Mouse (Mus musculus) heart, postnatal 36 days (tissue): ENCODE data around the gene Grm2. TPM values are rescaled to one million over a fixed set of nuclear protein-coding genes. Genes with fewer than 3 reads are reported as not detected.
"Not testable (repeated sequence)": the region's sequence is repeated elsewhere in the genome, so short reads cannot be mapped to it uniquely, and the experiment has no call there.

Source experiments
- DNase-seq, 2 experiments: peaks; one replicate each; pipeline ENCODE4 v3.0.0; 2021 to 2022
- intact Hi-C: fragments of 180-260 bp; cut with DNase I; formaldehyde crosslinking; loops from one replicate; pipeline ENCODE4 v1.15.1; 2025
- total RNA-seq, 2 experiments: library from RNA; stranded (reverse); gene quantifications; 2 replicates each; pipeline ENCODE4 v1.2.3; 2021

Gene Grm2
- total RNA-seq, 2 experiments from 2014 or later, result not detected

DNA sequence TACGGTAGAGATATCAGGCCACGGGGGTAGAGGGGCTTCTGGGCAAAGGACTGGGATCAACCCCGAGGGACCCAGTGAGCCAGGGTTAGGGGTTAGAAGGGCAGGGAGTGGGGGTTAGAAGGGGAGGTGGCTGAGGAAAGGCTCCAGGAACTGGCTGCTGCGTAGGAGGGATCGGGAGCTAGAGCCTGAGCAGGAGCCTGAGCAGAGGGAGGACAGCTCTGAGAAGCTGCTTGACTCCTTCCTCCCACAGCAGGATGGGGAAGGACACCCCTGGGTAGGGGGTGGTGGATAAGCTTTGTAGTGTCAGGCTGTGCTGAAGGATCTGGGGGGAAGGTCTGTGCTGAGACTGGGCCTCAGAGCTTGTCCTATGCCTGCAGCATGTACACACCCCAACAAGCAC, 938 bp upstream of the Grm2 start:
- DNase-seq, result no peak
- intact Hi-C loops, result no loop called here

GRCm38 (mm10) chr9:106652720-106653119, 3.2 kb downstream of the Grm2 start:
- intact Hi-C loops, result no loop called here
- no peak for DNase-seq

DNA sequence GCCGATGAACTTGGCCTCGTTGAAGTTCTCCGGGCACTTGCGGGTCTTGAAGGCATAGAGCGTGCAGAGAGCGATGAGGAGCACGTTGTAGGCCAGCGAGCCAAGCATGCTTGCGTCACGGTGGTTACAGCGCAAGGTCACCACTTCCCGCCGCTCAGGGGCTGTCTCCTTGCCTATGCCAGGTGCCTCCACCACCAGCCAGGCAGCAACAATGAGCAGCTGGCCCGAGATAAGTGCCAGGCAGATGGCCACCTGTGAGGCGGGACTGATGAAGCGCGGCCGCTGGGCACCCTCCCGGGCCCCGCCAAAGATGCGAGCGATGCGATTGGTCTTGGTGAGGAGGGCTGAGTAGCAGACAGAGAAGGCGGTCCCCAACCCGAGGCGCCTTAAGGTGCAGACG, 8.7 kb downstream of the Grm2 start:
- DNase-seq, result no peak
- intact Hi-C loops, result no loop called here

DNA sequence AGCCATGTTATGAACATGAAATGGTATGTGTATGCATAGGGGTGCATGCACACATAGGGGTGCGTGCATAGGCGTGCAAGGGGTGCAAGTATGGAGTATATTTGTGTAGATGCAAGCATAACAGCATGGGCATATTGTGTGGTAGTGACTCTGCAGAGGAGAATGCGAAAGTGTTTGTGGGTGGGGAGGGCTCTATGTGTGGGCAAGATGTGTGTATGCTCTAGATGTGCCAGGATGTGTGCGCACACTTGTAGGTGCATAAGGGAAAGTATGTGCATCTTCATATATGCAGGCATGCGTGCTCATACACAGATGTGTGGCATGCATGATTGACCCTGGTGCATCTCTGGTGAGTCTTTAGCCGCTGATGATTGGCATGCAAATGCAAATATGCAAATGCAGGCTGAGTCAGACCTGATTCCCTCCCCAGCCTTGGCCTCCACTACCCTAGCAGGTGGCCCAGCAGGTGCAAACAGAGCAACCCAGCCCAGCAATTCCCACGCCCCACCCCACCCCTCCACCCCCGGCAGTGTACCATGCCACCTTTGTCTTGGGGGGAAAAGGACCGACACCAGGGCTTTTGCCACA, 10.1 kb downstream of the Grm2 start:
- no peak for DNase-seq
- intact Hi-C loops, result no loop called here

DNA sequence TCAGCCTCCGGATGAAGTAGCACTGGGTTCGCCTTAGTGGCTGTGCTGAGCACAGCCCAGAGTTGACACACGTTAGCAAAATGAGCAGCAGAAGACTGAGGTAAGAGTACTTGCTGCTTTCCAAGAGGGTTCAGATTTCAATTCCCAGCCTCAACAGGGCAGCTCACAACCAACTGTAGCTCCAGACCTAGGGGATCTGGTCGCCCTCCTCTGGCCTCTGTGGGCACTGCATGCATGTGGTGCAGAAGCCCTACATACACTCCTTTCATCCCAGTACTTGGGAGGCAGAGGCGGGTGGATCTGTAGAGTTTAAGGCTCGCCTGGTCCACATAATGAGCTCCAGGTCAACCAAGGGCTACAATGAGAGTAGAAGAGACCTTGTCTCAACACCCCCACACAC, 12.1 kb downstream of the Grm2 start:
- intact Hi-C loops, result no loop called here

DNA sequence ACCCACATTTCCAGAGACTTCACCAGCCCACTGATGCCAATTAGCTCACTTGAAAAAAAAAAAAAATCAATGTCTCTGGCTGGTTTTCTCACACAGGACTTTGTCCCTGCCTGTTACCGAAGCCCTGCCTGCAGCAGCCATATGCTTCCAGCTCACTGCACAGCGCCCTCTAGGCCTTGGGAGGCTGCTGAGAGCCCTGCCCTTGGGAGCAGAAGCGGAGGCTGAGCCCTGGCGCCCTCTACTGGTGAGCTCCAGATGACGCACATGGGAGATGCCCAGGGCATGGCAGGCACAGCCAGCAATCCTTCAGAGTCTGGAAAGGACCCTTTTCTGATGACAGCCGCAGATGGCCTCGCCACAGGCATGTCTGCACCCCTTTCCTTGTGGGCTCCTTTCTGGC, 12.8 kb downstream of the Grm2 start:
- intact Hi-C loops, result no loop called here
- peak; percentile 28 to 62 for DNase-seq

More for the DNA sequence above, 12.1 kb downstream of the Grm2 start:
- no peak for DNase-seq

GRCm38 (mm10) chr9:106641346-106641745, 14.5 kb downstream of the Grm2 start:
- intact Hi-C loops, result no loop called here
- no peak for DNase-seq

DNA sequence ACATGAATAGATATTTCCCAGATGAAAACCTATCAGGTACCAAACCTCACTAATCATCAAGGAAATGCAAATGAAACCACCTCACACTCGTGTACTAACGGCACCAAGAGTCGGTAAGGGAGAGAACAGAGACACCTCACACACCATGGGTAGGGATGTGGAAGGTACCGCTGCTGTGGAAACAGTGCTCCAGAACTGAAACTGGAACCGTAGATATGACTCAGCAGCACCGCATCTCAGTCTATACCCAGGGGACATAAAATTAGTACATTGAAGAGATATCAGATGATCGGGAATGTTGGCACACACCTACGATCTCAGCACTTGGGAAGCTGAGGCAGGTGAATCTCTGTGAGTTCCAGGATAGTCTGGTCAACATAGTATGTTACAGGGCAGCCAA, 17.7 kb downstream of the Grm2 start:
- intact Hi-C loops, result no loop called here
- DNase-seq, result no peak

- intact Hi-C loops, result no loop called here
Observed at GRCm38 (mm10) chr9:106632185-106632584, 23.7 kb downstream of the Grm2 start.

GRCm38 (mm10) chr9:106627796-106628195, 28.1 kb downstream of the Grm2 start:
- intact Hi-C loops, DNase-seq: not testable (repeated sequence)

More at GRCm38 (mm10) chr9:106632185-106632584, 23.7 kb downstream of the Grm2 start:
- no peak for DNase-seq

GRCm38 (mm10) chr9:106626282-106626681, 29.6 kb downstream of the Grm2 start, which contains the start of gene Iqcf6:
Gene Iqcf6 (plus strand): TSS chr9:106626582.
- no peak for DNase-seq
- intact Hi-C loops, result no loop called here

- intact Hi-C loops, result no loop called here
- no peak for DNase-seq
Observed at GRCm38 (mm10) chr9:106617496-106617895, 38.4 kb downstream of the Grm2 start.

GRCm38 (mm10) chr9:106616306-106616705, 39.6 kb downstream of the Grm2 start:
- intact Hi-C loops, result no loop called here

GRCm38 (mm10) chr9:106614616-106615015, 41.3 kb downstream of the Grm2 start:
- DNase-seq, result no peak
- intact Hi-C loops, result no loop called here

More at GRCm38 (mm10) chr9:106616306-106616705, 39.6 kb downstream of the Grm2 start:
- no peak for DNase-seq

DNA sequence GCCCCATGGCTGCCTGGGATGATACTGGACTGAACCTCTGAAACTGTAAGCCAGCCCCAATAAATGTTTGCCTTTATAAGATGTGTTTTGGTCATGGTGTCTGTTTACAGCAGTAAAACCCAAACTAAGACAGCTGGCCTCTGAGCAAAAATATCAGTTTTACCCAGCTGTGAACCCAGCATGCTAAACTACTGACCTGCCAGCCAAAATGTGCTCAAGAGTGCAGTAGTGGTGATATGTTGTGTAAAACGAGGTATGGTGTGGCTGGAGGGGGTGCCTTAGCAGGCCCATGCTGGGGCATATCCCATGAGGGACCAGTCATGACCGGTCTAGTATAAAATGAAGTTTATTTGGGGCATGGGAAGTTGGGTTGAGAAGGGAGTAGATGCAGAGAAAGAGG, 41.9 kb downstream of the Grm2 start:
- intact Hi-C loops, result no loop called here

DNA sequence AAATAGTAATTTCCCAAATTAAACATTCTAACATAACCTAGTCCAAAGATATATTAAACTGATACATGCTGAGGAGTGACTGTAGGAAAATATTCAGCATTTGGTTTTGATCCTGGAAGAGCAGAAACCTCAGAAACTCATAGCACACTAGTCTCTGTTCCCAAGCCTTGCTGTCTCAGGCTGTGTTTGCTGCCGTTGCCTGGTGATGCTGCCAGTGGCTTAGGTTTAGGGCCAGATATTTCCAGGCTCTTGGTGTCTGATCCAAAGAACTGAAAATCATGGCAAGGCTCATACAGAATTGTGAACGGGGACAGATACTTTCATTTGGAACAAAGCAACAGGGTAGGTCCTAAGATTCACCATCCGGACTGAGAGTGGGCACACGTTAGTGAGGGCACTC, 45.2 kb downstream of the Grm2 start:
- intact Hi-C loops, result no loop called here
- DNase-seq, result no peak

More for the DNA sequence above, 41.9 kb downstream of the Grm2 start:
- DNase-seq, result no peak

DNA sequence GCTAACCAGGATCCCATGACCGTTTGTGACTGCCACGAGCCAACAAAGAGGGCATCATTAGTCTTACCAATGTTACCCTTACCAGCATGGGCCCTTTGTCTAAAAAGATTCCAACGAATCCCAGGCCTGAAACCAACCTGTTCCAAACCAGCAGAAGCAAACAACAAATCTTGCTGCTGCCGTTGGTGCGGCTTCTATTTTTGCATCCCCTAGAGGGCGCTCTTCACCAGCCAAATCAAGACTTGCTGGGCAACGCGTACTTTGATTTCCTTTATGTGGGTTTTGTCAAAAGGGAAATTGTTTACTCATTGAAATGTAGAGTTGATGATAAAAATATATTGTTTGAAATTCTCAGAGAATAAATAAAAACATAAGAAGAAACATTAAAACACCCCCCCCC, 55.3 kb downstream of the Grm2 start:
- peak; percentile 31 to 45 for DNase-seq
- intact Hi-C loops, result loop anchor here (2.0 kb wide), 1 partner anchor 218 kb away; no protein-coding TSS in a partner anchor

- intact Hi-C loops, result no loop called here
- DNase-seq, result no peak
Observed at GRCm38 (mm10) chr9:106598466-106598865, 57.4 kb downstream of the Grm2 start.

- no peak for DNase-seq
- intact Hi-C loops, result no loop called here
Observed at GRCm38 (mm10) chr9:106595836-106596235, 60.0 kb downstream of the Grm2 start.

DNA sequence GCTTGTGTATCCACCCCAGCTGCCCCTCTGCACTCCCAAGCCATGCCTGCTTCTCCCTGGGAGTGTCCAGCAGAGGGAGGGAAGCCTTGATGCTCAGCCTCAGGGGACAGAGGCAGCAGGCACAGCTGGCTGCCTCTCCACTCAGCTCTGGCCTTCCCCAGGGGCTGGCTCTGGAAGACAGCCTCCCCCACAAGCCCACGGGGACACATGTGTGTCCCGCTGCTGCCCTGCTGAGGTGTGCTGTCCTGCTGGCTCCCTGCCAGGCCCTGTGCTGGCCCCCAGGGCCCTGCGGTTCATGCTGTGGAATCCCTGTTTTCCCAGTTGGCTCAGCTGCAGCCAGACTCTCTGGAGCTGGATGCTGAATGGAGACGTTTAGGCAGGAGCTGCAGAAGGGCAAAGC, 60.5 kb downstream of the Grm2 start:
- intact Hi-C loops, DNase-seq: not testable (repeated sequence)
